Mouse (Mus musculus) limb, embryonic 14.5 days (tissue): Measurements from ENCODE around the gene Gon4l. TPM values are rescaled to one million over a fixed set of nuclear protein-coding genes. Genes with fewer than 3 reads are reported as not detected.
"Not testable (repeated sequence)": the region's sequence is repeated elsewhere in the genome, so short reads cannot be mapped to it uniquely, and the experiment has no call there.

Experiments used
- ATAC-seq: fragments of 200-750 bp; cut with Nextera tagmentation; 2 replicates; pipeline ENCODE4 v1.8.0; 2017; ENCODE audit warnings: low read depth, moderate number of reproducible peaks, moderate TSS enrichment; ENCODE audit not compliant: low FRiP score
- DNase-seq: peaks from one replicate; pipeline ENCODE4 v3.0.0-alpha.2; 2015; ENCODE audit warnings: low spot score
- H3K27ac ChIP-seq: fragments of 300-500 bp; sonication (generic); replicated peaks from 2 replicates; pipeline ENCODE4 v1.5.1; 2014; ENCODE audit warnings: low read depth, mild to moderate bottlenecking, low read length, moderate library complexity, mixed read lengths
- H3K27me3 ChIP-seq: fragments of 300-500 bp; sonication (generic); 2 replicates; pipeline ENCODE4 v1.6.1; 2014; ENCODE audit warnings: low read length, mixed read lengths; ENCODE audit not compliant: control insufficient read depth, insufficient read depth
- H3K36me3 ChIP-seq: fragments of 300-500 bp; sonication (generic); 2 replicates; pipeline ENCODE4 v1.6.1; 2014; ENCODE audit warnings: mild to moderate bottlenecking, low read length, moderate library complexity, mixed read lengths; ENCODE audit not compliant: control insufficient read depth, insufficient read depth
- H3K4me1 ChIP-seq: fragments of 300-500 bp; sonication (generic); 2 replicates; pipeline ENCODE4 v1.6.1; 2014; ENCODE audit warnings: antibody characterized with exemption, low read length, mixed read lengths; ENCODE audit not compliant: control insufficient read depth, insufficient read depth
- H3K4me2 ChIP-seq: fragments of 300-500 bp; sonication (generic); replicated peaks from 2 replicates; pipeline ENCODE4 v1.6.1; 2014; ENCODE audit warnings: low read depth, mild to moderate bottlenecking, low read length, moderate library complexity; ENCODE audit not compliant: severe bottlenecking
- H3K4me3 ChIP-seq: fragments of 300-500 bp; sonication (generic); replicated peaks from 2 replicates; pipeline ENCODE4 v1.5.1; 2014; ENCODE audit warnings: low read length
- H3K9ac ChIP-seq: fragments of 300-500 bp; sonication (generic); 2 replicates; pipeline ENCODE4 v1.6.1; 2014; ENCODE audit warnings: mild to moderate bottlenecking, low read depth, low read length, moderate library complexity; ENCODE audit not compliant: severe bottlenecking
- H3K9me3 ChIP-seq: fragments of 300-500 bp; sonication (generic); 2 replicates; pipeline ENCODE4 v1.6.1; 2016; ENCODE audit warnings: low read length; ENCODE audit not compliant: control insufficient read depth
- POLR2A ChIP-seq: fragments of 200-500 bp; IDR thresholded peaks from 2 replicates; pipeline ENCODE4 v1.8.0; 2012; ENCODE audit warnings: inconsistent platforms, mild to moderate bottlenecking, moderate library complexity, borderline replicate concordance; ENCODE audit not compliant: insufficient read depth, insufficient read length; ENCODE audit errors: extremely low read depth
- WGBS: fragments of 180-500 bp; shearing (Covaris S2); extraction: QIAGEN DNeasy Blood & Tissue Kit; methylation state at CpG from one replicate; pipeline ENCODE4 v1.1.7; 2014; 5-methylcytosine and 5-hydroxymethylcytosine counted together
- polyA plus RNA-seq, 2 experiments: library from polyadenylated mRNA; depleted of rRNA in 1 of 2; stranded (reverse) in 1 of 2; unstranded in 1 of 2; fragments of >200 nt; fragmentation: Nextera tagmentation in 1 of 2; extraction: Ambion mirVana in 1 of 2; gene quantifications; 2 replicates each; pipeline versions ENCODE4 v1.2.1 to v1.2.3; 2012 to 2014

The Gon4l gene
- 29.0 and 29.9 TPM in 2 replicates for polyA plus RNA-seq (2012; rRNA removed)
- polyA plus RNA-seq (2014; fragmentation: Nextera tagmentation; extraction: Ambion mirVana) = 14.2 and 15.9 TPM in 2 replicates

DNA sequence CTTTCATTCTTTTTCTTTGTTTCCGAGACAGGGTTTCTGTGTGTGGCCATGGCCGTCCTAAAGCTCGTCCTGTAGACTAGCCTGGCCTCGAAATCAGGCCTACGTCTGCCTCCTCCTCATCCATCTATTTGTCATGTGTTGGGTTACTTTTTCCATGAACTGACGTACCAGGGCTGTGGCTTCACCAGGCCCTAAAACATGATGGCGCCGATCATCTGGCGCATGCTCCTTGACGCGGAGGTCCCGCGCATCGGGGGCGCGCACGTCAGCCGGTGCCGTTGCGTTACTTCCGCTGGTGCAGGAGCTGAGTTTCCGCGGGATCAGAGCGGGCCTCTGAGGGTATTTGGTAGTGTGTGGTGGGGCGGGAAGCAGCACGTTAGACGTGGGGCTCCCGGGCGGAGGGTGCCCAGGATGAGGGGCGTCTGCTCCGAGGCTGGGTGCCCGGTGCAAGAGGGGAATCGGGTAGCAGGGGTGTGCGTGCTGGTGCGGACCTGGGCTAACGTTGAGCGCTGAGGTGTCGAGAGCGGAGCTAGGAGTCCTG, at the start of gene Gon4l:
Gene Gon4l (plus strand): TSS at position 281 of the 541 bp plus-strand sequence.
- H3K9ac ChIP-seq = peak within 1 kb of the TSS; percentile 36; the same call in 1 of the 2 replicates
- H3K9me3 ChIP-seq, H3K27me3 ChIP-seq, H3K4me1 ChIP-seq: not testable (repeated sequence)
- DNase-seq = peak; percentile 13
- WGBS = 5% methylated on average over 19 of the region's 39 CpGs
- peaks cover 13% of the 10 kb centered on the region; the same call in 1 of the 2 replicates for H3K36me3 ChIP-seq
- peak within 1 kb of the TSS; percentile 39 for H3K4me2 ChIP-seq
- H3K27ac ChIP-seq = peak within 1 kb of the TSS; percentile 74
- ATAC-seq = peak; percentile 86
- H3K4me3 ChIP-seq = peak within 1 kb of the TSS; percentile 32

- not testable (repeated sequence) for H3K4me1 ChIP-seq, H3K9ac ChIP-seq, H3K4me3 ChIP-seq, H3K9me3 ChIP-seq, H3K27ac ChIP-seq, DNase-seq, ATAC-seq, H3K27me3 ChIP-seq, H3K4me2 ChIP-seq
- H3K36me3 ChIP-seq = peaks cover 12% of the 10 kb centered on the region; the same call in 1 of the 2 replicates
- WGBS = 74% methylated on average over 1 of the region's 4 CpGs
Measured at GRCm38 (mm10) chr3:88786323-88786722, 48.7 kb upstream of the Gon4l start.

- not testable (repeated sequence) for H3K9ac ChIP-seq, ATAC-seq, H3K27ac ChIP-seq, H3K4me3 ChIP-seq, H3K27me3 ChIP-seq, H3K4me2 ChIP-seq, H3K9me3 ChIP-seq, DNase-seq, H3K4me1 ChIP-seq
- H3K36me3 ChIP-seq = peaks cover 12% of the 10 kb centered on the region; the same call in 1 of the 2 replicates
- no CpG with 5 or more reads among the region's 8 CpGs for WGBS
Measured at GRCm38 (mm10) chr3:88786805-88787204, 48.2 kb upstream of the Gon4l start.

- H3K9ac ChIP-seq, ATAC-seq, H3K4me3 ChIP-seq, DNase-seq, H3K4me1 ChIP-seq, H3K27me3 ChIP-seq, H3K27ac ChIP-seq, H3K9me3 ChIP-seq, H3K4me2 ChIP-seq: not testable (repeated sequence)
- peaks cover 12% of the 10 kb centered on the region; the same call in 1 of the 2 replicates for H3K36me3 ChIP-seq
- WGBS = no CpG with 5 or more reads among the region's 4 CpGs
Measured at GRCm38 (mm10) chr3:88788033-88788432, 47.0 kb upstream of the Gon4l start.

DNA sequence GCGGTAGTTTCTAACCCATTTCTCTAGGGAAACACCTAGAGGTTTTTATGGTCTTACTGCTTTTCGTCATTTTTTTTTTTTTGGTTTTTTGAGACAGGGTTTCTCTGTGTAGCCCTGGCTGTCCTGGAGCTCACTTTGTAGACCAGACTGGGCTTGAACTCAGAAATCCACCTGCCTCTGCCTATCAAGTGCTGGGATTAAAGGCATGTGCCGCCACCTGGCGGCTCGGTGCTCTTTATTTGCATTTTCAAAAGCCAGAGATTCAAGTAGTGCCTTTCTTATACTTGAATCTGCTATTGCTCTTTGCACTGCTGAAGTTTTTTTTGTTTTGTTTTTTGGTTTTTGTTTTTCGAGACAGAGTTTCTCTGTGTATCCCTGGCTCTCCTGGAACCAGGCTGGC, 37.5 kb upstream of the Gon4l start:
- not testable (repeated sequence) for H3K4me2 ChIP-seq, H3K27me3 ChIP-seq, H3K27ac ChIP-seq, DNase-seq, H3K9ac ChIP-seq, H3K36me3 ChIP-seq, H3K9me3 ChIP-seq, H3K4me3 ChIP-seq, ATAC-seq, H3K4me1 ChIP-seq
- 91% methylated on average over 6 of the region's 6 CpGs for WGBS

- DNase-seq (no peak), ATAC-seq (no peak)
- Histone ChIP-seq H3K4me2 (no peak overlapping the region), H3K27me3 (no peaks in the 10 kb centered on the region), H3K4me3 (no peak overlapping the region), H3K27ac (no peak overlapping the region), H3K36me3 (peaks cover 12% of the 10 kb centered on the region), H3K4me1 (no peaks in the 10 kb centered on the region), H3K9me3 (no peaks in the 10 kb centered on the region), H3K9ac (no peak overlapping the region)
- no peak for TF ChIP-seq POLR2A
- 89% methylated on average over 5 of the region's 5 CpGs for WGBS
Measured at GRCm38 (mm10) chr3:88803910-88804540, 31.0 kb upstream of the Gon4l start.
